Mouse (Mus musculus): ENCODE data around the gene Kank1. TPM values are rescaled to one million over a fixed set of nuclear protein-coding genes. Genes with fewer than 3 reads are reported as not detected.
"Not testable (repeated sequence)": the region's sequence is repeated elsewhere in the genome, so short reads cannot be mapped to it uniquely, and the experiment has no call there.

The Kank1 gene
- polyA plus RNA-seq, 1 experiment, result not detected

DNA sequence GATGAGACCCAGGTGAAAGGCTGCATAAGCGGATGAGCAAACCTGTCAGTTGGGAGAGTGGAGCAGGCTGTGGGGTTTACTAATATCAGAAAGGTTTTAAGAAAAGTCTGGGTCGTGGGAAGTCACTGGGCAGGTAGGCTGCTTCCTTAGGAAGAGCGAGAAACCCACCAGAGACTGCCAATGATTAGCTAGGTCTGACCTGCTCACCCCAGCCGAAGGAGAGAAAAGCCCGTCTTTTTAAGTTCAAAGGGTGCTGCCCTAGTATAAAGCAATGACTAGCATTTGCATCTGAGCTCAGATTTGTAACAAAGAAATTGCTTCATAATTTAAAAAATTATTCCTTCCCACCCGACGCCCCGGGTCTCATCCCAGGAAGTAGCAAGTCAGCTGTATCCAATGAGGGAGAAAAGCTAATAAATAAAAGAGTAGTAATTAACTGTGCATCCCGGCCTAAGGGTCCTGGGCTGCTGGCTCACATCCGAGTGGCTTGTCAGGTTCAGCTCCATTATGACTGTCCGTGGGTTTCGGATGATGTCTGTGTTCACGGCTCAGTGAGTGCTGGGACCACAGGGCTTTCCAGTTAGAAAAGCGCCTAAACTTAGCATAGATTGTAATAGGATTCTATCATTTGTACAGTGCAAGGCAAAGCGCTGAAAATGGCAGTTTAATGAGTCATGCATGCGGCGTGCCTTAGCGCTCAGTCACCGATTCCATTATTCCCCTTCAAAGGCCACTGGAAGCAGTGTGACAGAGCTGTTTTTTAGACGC lies 225.0 kb downstream of the Kank1 start:
- Histone ChIP-seq H3K27ac (ENCODE audit: insufficient read depth, low read depth, low read length) (no peak overlapping the region), H3K4me3 (ENCODE audit: insufficient read depth, low read length) (no peak overlapping the region), H3K4me1 (ENCODE audit: control insufficient read depth, insufficient read depth, low read length) (no peaks in the 10 kb centered on the region)
- TF ChIP-seq CTCF (IDR thresholded peaks at IDR 0.05; ENCODE audit: low read depth, low read length) (no peak), POLR2A (IDR thresholded peaks at IDR 0.05; ENCODE audit: borderline replicate concordance, low read depth, low read length) (no peak)

- peak; percentile 41; the same call in 1 of the 2 replicates for TF ChIP-seq CTCF (IDR thresholded peaks at IDR 0.05; ENCODE audit: low read depth, low read length)
- not testable (repeated sequence) for H3K4me1 ChIP-seq (ENCODE audit: control insufficient read depth, insufficient read depth, low read length); H3K4me3 ChIP-seq (ENCODE audit: insufficient read depth, low read length); H3K27ac ChIP-seq (ENCODE audit: insufficient read depth, low read depth, low read length)
These were observed 239.0 kb downstream of the Kank1 start for GRCm38 (mm10) chr19:25475806-25476205.

- no peak overlapping the region for H3K27ac ChIP-seq (ENCODE audit: insufficient read depth, low read depth, low read length)
- no peaks in the 10 kb centered on the region for H3K4me1 ChIP-seq (ENCODE audit: control insufficient read depth, insufficient read depth, low read length)
- no peak overlapping the region for H3K4me3 ChIP-seq (ENCODE audit: insufficient read depth, low read length)
- TF ChIP-seq CTCF (IDR thresholded peaks at IDR 0.05; ENCODE audit: low read depth, low read length) (no peak), POLR2A (IDR thresholded peaks at IDR 0.05; ENCODE audit: borderline replicate concordance, low read depth, low read length) (no peak)
These were observed 242.4 kb downstream of the Kank1 start for GRCm38 (mm10) chr19:25479152-25479669.

DNA sequence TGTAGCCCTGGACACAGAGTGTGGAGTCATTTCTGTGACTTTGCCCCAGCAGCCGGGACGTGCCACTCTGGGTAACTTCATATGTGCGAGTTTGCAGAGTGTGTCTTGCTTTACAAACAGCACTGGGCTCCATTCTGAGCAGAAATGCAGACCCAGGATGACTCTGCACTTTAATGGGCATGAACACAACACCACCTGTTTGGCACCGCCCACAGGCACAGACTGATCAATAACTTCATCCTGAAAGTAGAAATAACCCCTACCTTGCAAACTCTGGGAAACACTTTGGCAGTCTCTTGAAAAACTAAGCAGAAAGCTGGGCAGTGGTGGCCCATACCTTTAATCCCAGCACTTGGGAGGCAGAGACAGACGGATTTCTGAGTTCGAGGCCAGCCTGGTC lies 244.0 kb downstream of the Kank1 start:
- TF ChIP-seq POLR2A (IDR thresholded peaks at IDR 0.05; ENCODE audit: borderline replicate concordance, low read depth, low read length) (no peak), CTCF (IDR thresholded peaks at IDR 0.05; ENCODE audit: low read depth, low read length) (no peak)
- Histone ChIP-seq H3K4me1 (ENCODE audit: control insufficient read depth, insufficient read depth, low read length) (no peaks in the 10 kb centered on the region), H3K27ac (ENCODE audit: insufficient read depth, low read depth, low read length) (no peak overlapping the region), H3K4me3 (ENCODE audit: insufficient read depth, low read length) (no peak overlapping the region)

Other genes starting within 250 kb of the Kank1 start
- 78.5 and 83.3 TPM in 2 replicates for gene Dock8, start 237.4 kb upstream of the Kank1 start, polyA plus RNA-seq (2012; ENCODE audit: insufficient read depth, insufficient read length, missing spikeins)

Data from bone marrow macrophage, adult 2 months (primary cell).